8 mouse cellular contexts compared by ENCODE assay signal in the genomic region with DNA sequence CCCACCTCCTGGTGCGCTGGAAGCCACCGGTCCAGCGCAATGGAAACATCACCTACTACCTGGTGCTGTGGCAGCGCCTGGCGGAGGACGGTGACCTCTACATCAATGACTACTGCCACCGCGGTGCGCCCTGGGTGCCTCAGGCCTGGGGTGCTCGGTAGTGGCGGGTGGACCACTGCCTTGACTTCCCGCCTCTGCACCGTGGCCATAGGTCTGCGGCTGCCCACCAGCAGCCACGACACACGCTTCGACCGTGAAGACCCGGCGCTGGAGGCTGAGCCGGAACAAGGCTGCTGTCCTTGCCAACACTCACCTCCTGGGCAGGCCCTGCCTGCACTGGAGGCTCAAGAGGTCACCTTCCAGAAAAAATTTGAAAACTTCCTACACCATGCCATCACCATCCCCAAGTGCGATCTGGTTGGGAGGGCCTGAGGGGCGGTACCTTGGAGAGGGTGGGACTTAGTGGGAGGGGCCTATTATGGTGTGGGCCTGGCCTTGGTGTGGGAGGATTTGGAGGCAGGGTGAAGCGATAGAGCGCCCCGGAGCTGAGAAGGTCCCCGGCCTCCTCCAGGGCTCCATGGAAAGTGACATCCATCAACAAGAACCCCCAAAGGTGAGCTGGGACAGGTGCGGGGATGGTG. TPM values are rescaled to one million over a fixed set of nuclear protein-coding genes. Genes with fewer than 3 reads are reported as not detected.
A peak's percentile ranks its signal among the peaks of the same experiment; 100 is the strongest.
DNase-seq lines count a peak whose midpoint lies in the region; ATAC-seq and TF ChIP-seq lines count a peak whose summit lies in the region.
"Had no signal": no experiment of that assay in that cellular context is flagged by ENCODE, and none has a peak within 500 bp of the region (broad histone marks: within the 10 kb centered on the region; RNA-seq: fewer than 3 reads in every experiment).

No protein-coding gene starts in this region.

- TF ChIP-seq CTCF in ES-Bruce4 (IDR thresholded peaks at IDR 0.05; ENCODE audit: low read depth, low read length): no peak

- H3K9me3 ChIP-seq in ES-Bruce4 (replicated peaks; ENCODE audit: control insufficient read depth, insufficient read depth, low read length, poor library complexity, severe bottlenecking): no peaks in the 10 kb centered on the region
- no peaks in the 10 kb centered on the region for H3K9me3 ChIP-seq in hindbrain, embryonic 15.5 days
- H3K9me3 ChIP-seq in liver, embryonic 15.5 days (replicated peaks): no peaks in the 10 kb centered on the region

- peak overlapping the region; percentile 51 for H3K4me3 ChIP-seq in ES-Bruce4 (ENCODE audit: low read depth, low read length)
- peak overlapping the region; percentile 22 for H3K4me3 ChIP-seq in hindbrain, embryonic 15.5 days
- H3K4me3 ChIP-seq in liver, embryonic 15.5 days (replicated peaks): no peak overlapping the region

- peak; percentile 20 for DNase-seq in Muller cell, postnatal 12 days (ENCODE audit: inconsistent ontology term)
- no peak for DNase-seq in urinary bladder, adult 2 months (ENCODE audit: low spot score)
- DNase-seq in layer of hippocampus, adult 9-11 months: no peak
- no peak for DNase-seq in layer of hippocampus, adult 8-10 months (ENCODE audit: low spot score in 2 of 2)

- no peak for TF ChIP-seq POLR2A in ES-Bruce4 (IDR thresholded peaks at IDR 0.05; ENCODE audit: insufficient read depth, low read length)

- H3K36me3 ChIP-seq in ES-Bruce4 (ENCODE audit: control insufficient read depth, insufficient read depth, low read length, poor library complexity, severe bottlenecking): no peaks in the 10 kb centered on the region
- no peaks in the 10 kb centered on the region for H3K36me3 ChIP-seq in hindbrain, embryonic 15.5 days
- no peaks in the 10 kb centered on the region for H3K36me3 ChIP-seq in liver, embryonic 15.5 days (replicated peaks)

- no peak for TF ChIP-seq EP300 in ES-Bruce4 (IDR thresholded peaks at IDR 0.05; ENCODE audit: insufficient read depth, low read depth, low read length)

- WGBS in hindbrain, embryonic 15.5 days: 5% methylated on average over 28 of the region's 28 CpGs
- WGBS in liver, embryonic 15.5 days (ENCODE audit: insufficient replicate concordance): 8% methylated on average over 28 of the region's 28 CpGs

- ATAC-seq in hindbrain, embryonic 15.5 days (ENCODE audit: low FRiP score, low read depth): peak; percentile 45; the same call in 1 of the 2 replicates
- no peak for ATAC-seq in liver, embryonic 15.5 days (ENCODE audit: insufficient read depth)

- no peak overlapping the region for H3K27ac ChIP-seq in ES-Bruce4 (ENCODE audit: insufficient read depth, low read length)
- H3K27ac ChIP-seq in hindbrain, embryonic 15.5 days (replicated peaks): no peak overlapping the region
- H3K27ac ChIP-seq in liver, embryonic 15.5 days (replicated peaks): no peak overlapping the region

- H3K27me3 ChIP-seq in ES-Bruce4 (ENCODE audit: control insufficient read depth, insufficient read depth, low read length, poor library complexity, severe bottlenecking): no peaks in the 10 kb centered on the region
- peaks cover 66% of the 10 kb centered on the region for H3K27me3 ChIP-seq in hindbrain, embryonic 15.5 days
- peaks cover 83% of the 10 kb centered on the region for H3K27me3 ChIP-seq in liver, embryonic 15.5 days

- no peaks in the 10 kb centered on the region for H3K4me1 ChIP-seq in ES-Bruce4 (ENCODE audit: control insufficient read depth, insufficient read depth, low read length)
- H3K4me1 ChIP-seq in hindbrain, embryonic 15.5 days (replicated peaks): peaks cover 8% of the 10 kb centered on the region
- no peaks in the 10 kb centered on the region for H3K4me1 ChIP-seq in liver, embryonic 15.5 days (replicated peaks)

- peak overlapping the region; percentile 45 for H3K4me2 ChIP-seq in hindbrain, embryonic 15.5 days
- H3K4me2 ChIP-seq in liver, embryonic 15.5 days: peak overlapping the region; percentile 13; the same call in 1 of the 2 replicates

- no peak overlapping the region for H3K9ac ChIP-seq in ES-Bruce4 (ENCODE audit: low read depth, poor library complexity, severe bottlenecking)
- H3K9ac ChIP-seq in hindbrain, embryonic 15.5 days: no peak overlapping the region
- H3K9ac ChIP-seq in liver, embryonic 15.5 days: no peak overlapping the region

RNA-seq across cellular contexts. Expression of gene Insrr, which starts 12.7 kb away (rescaled TPM):
- polyA plus RNA-seq in ES-Bruce4 (2011; ENCODE audit: insufficient read depth, insufficient read length, low read depth, missing spikeins): 0.35 TPM in 1 of 2 replicates, not detected in the other
- 0.67 and 1.2 TPM in 2 replicates for polyA plus RNA-seq in hindbrain, embryonic 15.5 days (2015; fragmentation: Nextera tagmentation; extraction: Ambion mirVana)
- 0.01 TPM in 1 of 2 replicates, not detected in the other for polyA plus RNA-seq in liver, embryonic 15.5 days (2015; fragmentation: Nextera tagmentation; extraction: Ambion mirVana)
- polyA plus RNA-seq in urinary bladder, adult 2 months (2012; rRNA removed): 0.73 and 0.80 TPM in 2 replicates
- total RNA-seq in layer of hippocampus, adult 8-10 months (2022): under 1 TPM; 0.49 to 1.00 (median 0.68) TPM

RNA-seq across cellular contexts. Expression of gene Ntrk1, which starts 14.5 kb away (rescaled TPM):
- 0.26 and 0.46 TPM in 2 replicates for polyA plus RNA-seq in ES-Bruce4 (2011; ENCODE audit: insufficient read depth, insufficient read length, low read depth, missing spikeins)
- polyA plus RNA-seq in hindbrain, embryonic 15.5 days (2015; fragmentation: Nextera tagmentation; extraction: Ambion mirVana): 6.6 and 17.2 TPM in 2 replicates
- polyA plus RNA-seq in liver, embryonic 15.5 days (2015; fragmentation: Nextera tagmentation; extraction: Ambion mirVana): 0.20 and 0.26 TPM in 2 replicates
- polyA plus RNA-seq in urinary bladder, adult 2 months (2012; rRNA removed): 2.7 and 3.5 TPM in 2 replicates
- under 1 TPM; 0.13 to 0.20 (median 0.17) TPM for total RNA-seq in layer of hippocampus, adult 8-10 months (2022)
- total RNA-seq: hematopoietic stem cell, adult 5-6 weeks had no signal

RNA-seq across cellular contexts. Expression of gene Pear1, which starts 14.7 kb away (rescaled TPM):
- 1.9 and 2.3 TPM in 2 replicates for polyA plus RNA-seq in ES-Bruce4 (2011; ENCODE audit: insufficient read depth, insufficient read length, low read depth, missing spikeins)
- polyA plus RNA-seq in hindbrain, embryonic 15.5 days (2015; fragmentation: Nextera tagmentation; extraction: Ambion mirVana): 10.3 and 10.9 TPM in 2 replicates
- polyA plus RNA-seq in liver, embryonic 15.5 days (2015; fragmentation: Nextera tagmentation; extraction: Ambion mirVana): 5.7 and 6.5 TPM in 2 replicates
- polyA plus RNA-seq in urinary bladder, adult 2 months (2012; rRNA removed): 21.1 and 26.5 TPM in 2 replicates
- 10 to 100 TPM; 10.5 to 12.7 (median 12.2) TPM for total RNA-seq in layer of hippocampus, adult 8-10 months (2022)

RNA-seq across cellular contexts. Expression of gene Sh2d2a, which starts 37.1 kb away (rescaled TPM):
- 0.18 TPM in 1 of 2 replicates, not detected in the other for polyA plus RNA-seq in ES-Bruce4 (2011; ENCODE audit: insufficient read depth, insufficient read length, low read depth, missing spikeins)
- polyA plus RNA-seq in hindbrain, embryonic 15.5 days (2015; fragmentation: Nextera tagmentation; extraction: Ambion mirVana): 0.05 TPM in 1 of 2 replicates, not detected in the other
- 0.18 TPM in 2 replicates for polyA plus RNA-seq in liver, embryonic 15.5 days (2015; fragmentation: Nextera tagmentation; extraction: Ambion mirVana)
- 0.65 and 0.87 TPM in 2 replicates for polyA plus RNA-seq in urinary bladder, adult 2 months (2012; rRNA removed)
- not detected for total RNA-seq in layer of hippocampus, adult 8-10 months (2022)
